In the genomic region with DNA sequence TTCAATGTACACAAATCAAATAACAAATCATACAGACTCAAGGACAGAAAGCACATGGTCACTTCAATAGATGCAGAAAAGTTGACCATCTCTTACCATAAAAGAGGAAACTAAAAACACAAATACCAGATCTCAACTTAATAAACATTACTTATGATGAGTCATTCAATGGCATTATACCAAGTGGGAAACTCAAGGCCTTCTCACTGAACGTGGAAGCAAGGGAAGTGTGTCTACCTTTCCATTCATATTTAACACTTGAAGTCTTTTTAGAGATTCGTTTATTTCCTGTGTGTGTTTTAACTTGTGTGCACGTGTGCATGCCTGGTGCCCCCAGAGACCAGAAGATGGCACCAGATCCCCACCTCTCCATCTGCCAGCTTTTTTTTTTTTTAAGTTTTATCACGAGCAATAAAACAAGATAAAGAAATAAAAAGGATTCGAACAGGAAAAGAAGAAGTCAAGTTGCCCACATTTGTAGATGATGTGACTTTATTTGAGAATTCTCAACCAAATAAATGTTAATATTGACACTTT, we compare ENCODE assay signal across 11 mouse cellular contexts. TPM values are rescaled to one million over a fixed set of nuclear protein-coding genes. Genes with fewer than 3 reads are reported as not detected.
DNase-seq lines count a peak whose midpoint lies in the region; ATAC-seq and TF ChIP-seq lines count a peak whose summit lies in the region.
"Had no signal": no experiment of that assay in that cellular context is flagged by ENCODE, and none has a peak within 500 bp of the region (broad histone marks: within the 10 kb centered on the region; RNA-seq: fewer than 3 reads in every experiment).

No protein-coding gene starts in this region.

- no peak overlapping the region for H3K9ac ChIP-seq in intestine, postnatal 0 days (ENCODE audit: low read depth, low read length)
- H3K9ac ChIP-seq in intestine, embryonic 16.5 days (ENCODE audit: low read depth, low read length) = no peak overlapping the region
- no peak overlapping the region for H3K9ac ChIP-seq in forebrain, embryonic 11.5 days (ENCODE audit: low read length)

- ATAC-seq in intestine, postnatal 0 days = no peak
- ATAC-seq in intestine, embryonic 16.5 days = no peak
- no peak for ATAC-seq in forebrain, embryonic 11.5 days (replicated peaks; ENCODE audit: low FRiP score)

- WGBS in intestine, postnatal 0 days = 21% methylated on average over 5 of the region's 5 CpGs
- 28% methylated on average over 5 of the region's 5 CpGs for whole genome bisulfite sequencing in intestine, embryonic 16.5 days
- WGBS in spleen, adult 2 months = 8% methylated on average over 5 of the region's 5 CpGs
- 18% methylated on average over 5 of the region's 5 CpGs for WGBS in cerebellum, adult 2 months
- WGBS in forebrain, embryonic 11.5 days = 42% methylated on average over 5 of the region's 5 CpGs

- TF ChIP-seq CTCF in intestine, postnatal 0 days (IDR thresholded peaks at IDR 0.05; ENCODE audit: low read depth) = peak; percentile 51
- TF ChIP-seq CTCF in spleen, adult 2 months (IDR thresholded peaks at IDR 0.05; ENCODE audit: extremely low read depth, insufficient read depth, insufficient read length, insufficient replicate concordance) = peak; percentile 19; the same call in 1 of the 2 replicates
- peak; percentile 44 for TF ChIP-seq CTCF in bone marrow macrophage, adult 2 months (IDR thresholded peaks at IDR 0.05; ENCODE audit: low read depth, low read length)
- no peak for TF ChIP-seq CTCF in cerebellum, adult 2 months (IDR thresholded peaks at IDR 0.05; ENCODE audit: borderline replicate concordance, insufficient read depth, low read depth, low read length)

- no peak overlapping the region for H3K4me3 ChIP-seq in intestine, postnatal 0 days (ENCODE audit: low read depth, low read length)
- no peak overlapping the region for H3K4me3 ChIP-seq in intestine, embryonic 16.5 days (ENCODE audit: low read length)
- no peak overlapping the region for H3K4me3 ChIP-seq in spleen, adult 2 months (ENCODE audit: extremely low read depth, insufficient read depth, insufficient read length)
- H3K4me3 ChIP-seq in bone marrow macrophage, adult 2 months (ENCODE audit: insufficient read depth, low read length) = no peak overlapping the region
- no peak overlapping the region for H3K4me3 ChIP-seq in cerebellum, adult 2 months (replicated peaks; ENCODE audit: insufficient read depth, low read depth, low read length)
- H3K4me3 ChIP-seq in forebrain, embryonic 11.5 days (ENCODE audit: low read depth, low read length) = no peak overlapping the region

- no peak for TF ChIP-seq POLR2A in spleen, adult 2 months (IDR thresholded peaks at IDR 0.05; ENCODE audit: low read depth, low read length)
- no peak for TF ChIP-seq POLR2A in bone marrow macrophage, adult 2 months (IDR thresholded peaks at IDR 0.05; ENCODE audit: borderline replicate concordance, low read depth, low read length)
- no peak for TF ChIP-seq POLR2A in cerebellum, adult 2 months (IDR thresholded peaks at IDR 0.05; ENCODE audit: borderline replicate concordance, insufficient read depth, low read length)

- no peak overlapping the region for H3K27ac ChIP-seq in intestine, postnatal 0 days (ENCODE audit: low read depth, low read length)
- no peak overlapping the region for H3K27ac ChIP-seq in intestine, embryonic 16.5 days (ENCODE audit: low read length)
- no peak overlapping the region for H3K27ac ChIP-seq in spleen, adult 2 months (ENCODE audit: insufficient read depth, low read length)
- H3K27ac ChIP-seq in bone marrow macrophage, adult 2 months (ENCODE audit: insufficient read depth, low read depth, low read length) = no peak overlapping the region
- no peak overlapping the region for H3K27ac ChIP-seq in cerebellum, adult 2 months (ENCODE audit: insufficient read depth, low read length)
- no peak overlapping the region for H3K27ac ChIP-seq in forebrain, embryonic 11.5 days (ENCODE audit: low read depth, low read length)

- no peaks in the 10 kb centered on the region for H3K36me3 ChIP-seq in intestine, postnatal 0 days (ENCODE audit: control insufficient read depth, insufficient read depth)
- H3K36me3 ChIP-seq in intestine, embryonic 16.5 days (ENCODE audit: control insufficient read depth, insufficient read depth, low read length) = no peaks in the 10 kb centered on the region
- no peaks in the 10 kb centered on the region for H3K36me3 ChIP-seq in spleen, adult 2 months (ENCODE audit: control insufficient read depth, insufficient read depth, low read length)
- H3K36me3 ChIP-seq in forebrain, embryonic 11.5 days (ENCODE audit: control insufficient read depth, insufficient read depth, low read length) = no peaks in the 10 kb centered on the region

- no peaks in the 10 kb centered on the region for H3K9me3 ChIP-seq in intestine, postnatal 0 days (ENCODE audit: control insufficient read depth)
- no peaks in the 10 kb centered on the region for H3K9me3 ChIP-seq in intestine, embryonic 16.5 days (ENCODE audit: control insufficient read depth, low read length)
- no peaks in the 10 kb centered on the region for H3K9me3 ChIP-seq in forebrain, embryonic 11.5 days (ENCODE audit: control insufficient read depth, low read length)

- DNase-seq in spleen, adult 2 months (ENCODE audit: low read depth in 1 of 2, low spot score in 2 of 2) = no peak
- DNase-seq in spleen, postnatal 4 days (ENCODE audit: low spot score in 2 of 2) = no peak
- DNase-seq in thymus, postnatal 4 days = peak; percentile 57
- DNase-seq in cerebellum, adult 2 months = no peak
- DNase-seq in forebrain, embryonic 11.5 days (ENCODE audit: low spot score) = no peak
- DNase-seq: adrenal gland, postnatal 25 days; cerebellum, adult 9-10 months had no signal

- no peak overlapping the region for H3K4me2 ChIP-seq in intestine, postnatal 0 days (replicated peaks; ENCODE audit: low read depth)
- no peak overlapping the region for H3K4me2 ChIP-seq in intestine, embryonic 16.5 days (ENCODE audit: low read depth, low read length)
- H3K4me2 ChIP-seq in forebrain, embryonic 11.5 days (ENCODE audit: low read depth, low read length, severe bottlenecking) = no peak overlapping the region
- H3K4me2 ChIP-seq: heart, embryonic 11.5 days had no signal

- no peaks in the 10 kb centered on the region for H3K4me1 ChIP-seq in intestine, postnatal 0 days (replicated peaks; ENCODE audit: control insufficient read depth, insufficient read depth, low read length)
- no peaks in the 10 kb centered on the region for H3K4me1 ChIP-seq in intestine, embryonic 16.5 days (ENCODE audit: control insufficient read depth, insufficient read depth, low read length)
- H3K4me1 ChIP-seq in spleen, adult 2 months (ENCODE audit: control insufficient read depth, insufficient read depth, insufficient read length) = no peaks in the 10 kb centered on the region
- peaks cover 5% of the 10 kb centered on the region for H3K4me1 ChIP-seq in bone marrow macrophage, adult 2 months (ENCODE audit: control insufficient read depth, insufficient read depth, low read length)
- H3K4me1 ChIP-seq in cerebellum, adult 2 months (ENCODE audit: control insufficient read depth, insufficient read depth, low read length) = no peaks in the 10 kb centered on the region
- no peaks in the 10 kb centered on the region for H3K4me1 ChIP-seq in forebrain, embryonic 11.5 days (replicated peaks; ENCODE audit: control insufficient read depth, insufficient read depth, low read length)

- H3K27me3 ChIP-seq in intestine, postnatal 0 days (replicated peaks; ENCODE audit: control insufficient read depth, insufficient read depth, low read length) = no peaks in the 10 kb centered on the region
- H3K27me3 ChIP-seq in intestine, embryonic 16.5 days (replicated peaks; ENCODE audit: control insufficient read depth, insufficient read depth, low read length) = no peaks in the 10 kb centered on the region
- no peaks in the 10 kb centered on the region for H3K27me3 ChIP-seq in spleen, adult 2 months (ENCODE audit: control insufficient read depth, insufficient read depth, low read length)
- H3K27me3 ChIP-seq in cerebellum, adult 2 months (ENCODE audit: control insufficient read depth, insufficient read depth, low read length) = no peaks in the 10 kb centered on the region
- H3K27me3 ChIP-seq in forebrain, embryonic 11.5 days (ENCODE audit: control insufficient read depth, insufficient read depth, low read length) = no peaks in the 10 kb centered on the region

RNA-seq across cellular contexts. Expression of a gene that starts 8.0 kb away (rescaled TPM):
- 519 and 553 TPM in 2 replicates for polyA plus RNA-seq in intestine, postnatal 0 days (2015; fragmentation: Nextera tagmentation; extraction: Ambion mirVana)
- polyA plus RNA-seq in intestine, embryonic 16.5 days (2015; fragmentation: Nextera tagmentation; extraction: Ambion mirVana) = 434 and 446 TPM in 2 replicates
- 61.8 and 77.1 TPM in 2 replicates for polyA plus RNA-seq in spleen, adult 2 months (2012; rRNA removed)
- polyA plus RNA-seq in bone marrow macrophage, adult 2 months (2012; ENCODE audit: insufficient read depth, insufficient read length, missing spikeins) = 82.2 and 89.8 TPM in 2 replicates
- polyA plus RNA-seq in cerebellum, adult 2 months (2012; rRNA removed) = 229 and 242 TPM in 2 replicates
- 234 and 249 TPM in 2 replicates for polyA plus RNA-seq in forebrain, embryonic 11.5 days (2014; fragmentation: Nextera tagmentation; extraction: Ambion mirVana)
